In the genomic region with DNA sequence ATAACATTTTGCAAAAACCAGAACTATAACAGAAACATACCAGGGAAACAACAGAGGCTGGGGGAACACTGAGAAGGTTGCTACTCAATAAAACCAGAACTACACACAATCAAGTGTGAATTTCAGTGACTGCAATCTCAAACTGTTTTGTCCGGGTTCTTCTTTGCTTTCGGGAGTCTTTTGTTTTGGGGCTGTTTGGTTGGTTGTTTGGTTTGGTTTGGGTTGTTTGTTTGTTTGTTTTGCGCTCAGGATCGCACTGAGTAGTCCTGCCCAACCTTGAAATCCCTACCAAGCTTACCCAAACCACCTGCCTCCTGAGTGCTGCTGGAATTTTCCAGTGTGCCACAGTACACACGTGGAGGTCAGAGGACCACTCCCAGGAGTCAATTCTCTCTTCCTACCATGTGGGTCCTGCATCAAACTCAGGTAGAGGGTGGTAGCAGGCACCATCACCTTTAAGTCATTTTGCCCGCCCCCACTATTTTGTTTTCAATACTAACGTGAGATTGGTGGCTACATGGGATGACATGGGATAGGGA, we compare ENCODE assay signal across 1 mouse cellular context.
TF ChIP-seq lines count a peak whose summit lies in the region.

No protein-coding gene starts in this region.

TF ChIP-seq in MEL, 35 proteins besides CTCF, POLR2A, EP300 and RAD21 (continued from another document):
- TF ChIP-seq HCFC1 (IDR thresholded peaks at IDR 0.05; ENCODE audit: low read depth, low read length) (no peak), USF2 (IDR thresholded peaks at IDR 0.05; ENCODE audit: borderline replicate concordance in 1 of 2, insufficient read depth in 1 of 2, low read depth in 1 of 2, low read length in 2 of 2) (no peak), MAZ (IDR thresholded peaks at IDR 0.05; ENCODE audit: low read depth, low read length) (no peak), UBTF (IDR thresholded peaks at IDR 0.05; ENCODE audit: borderline replicate concordance, insufficient read depth, low read depth, low read length) (no peak), TAL1 (IDR thresholded peaks at IDR 0.05; ENCODE audit: low read length) (no peak), CHD2 (IDR thresholded peaks at IDR 0.05; ENCODE audit: low read length) (no peak), MXI1 (IDR thresholded peaks at IDR 0.05; ENCODE audit: low read depth, low read length) (no peak), MAX (IDR thresholded peaks at IDR 0.05; ENCODE audit: low read length) (no peak), NRF1 (IDR thresholded peaks at IDR 0.05; ENCODE audit: insufficient read depth, low read depth, low read length, poor library complexity, severe bottlenecking) (no peak), MEF2A (IDR thresholded peaks at IDR 0.05; ENCODE audit: extremely low read depth, insufficient replicate concordance, low read depth, low read length, poor library complexity, severe bottlenecking) (no peak), MYB (IDR thresholded peaks at IDR 0.05; ENCODE audit: low read depth, low read length) (no peak)
